Mouse (Mus musculus): ENCODE data around the gene Cdk12. TPM values are rescaled to one million over a fixed set of nuclear protein-coding genes. Genes with fewer than 3 reads are reported as not detected.

The Cdk12 gene
- polyA plus RNA-seq, 1 experiment: 19.5 TPM

- DNase-seq (ENCODE audit: extremely low spot score in 1 of 2, low spot score in 1 of 2): peak in 1 of 2 experiments; percentile 35
Measured at GRCm38 (mm10) chr11:98247325-98247724, 44.5 kb downstream of the Cdk12 start.

- no peak for DNase-seq (ENCODE audit: extremely low spot score in 1 of 2, low spot score in 1 of 2)
Measured at GRCm38 (mm10) chr11:98253807-98254206, 50.9 kb downstream of the Cdk12 start.

GRCm38 (mm10) chr11:98260706-98261479 lies 58.0 kb downstream of the Cdk12 start:
- DNase-seq (ENCODE audit: extremely low spot score in 1 of 2, low spot score in 1 of 2): peak in 1 of 2 experiments; percentile 27

GRCm38 (mm10) chr11:98265039-98265438 lies 62.2 kb downstream of the Cdk12 start:
- DNase-seq (ENCODE audit: extremely low spot score in 1 of 2, low spot score in 1 of 2): peak; percentile 70 to 97

GRCm38 (mm10) chr11:98265891-98266290 lies 63.0 kb downstream of the Cdk12 start:
- no peak for DNase-seq (ENCODE audit: extremely low spot score in 1 of 2, low spot score in 1 of 2)

GRCm38 (mm10) chr11:98266699-98267402 lies 64.0 kb downstream of the Cdk12 start:
- DNase-seq (ENCODE audit: extremely low spot score in 1 of 2, low spot score in 1 of 2): no peak

- peak; percentile 56 to 71 for DNase-seq (ENCODE audit: extremely low spot score in 1 of 2, low spot score in 1 of 2)
Measured at GRCm38 (mm10) chr11:98270066-98270465, 67.2 kb downstream of the Cdk12 start.

- DNase-seq (ENCODE audit: extremely low spot score in 1 of 2, low spot score in 1 of 2): no peak
Measured at GRCm38 (mm10) chr11:98270466-98270865, 67.6 kb downstream of the Cdk12 start.

GRCm38 (mm10) chr11:98283740-98284139 lies 80.9 kb downstream of the Cdk12 start:
- DNase-seq (ENCODE audit: extremely low spot score in 1 of 2, low spot score in 1 of 2): no peak

GRCm38 (mm10) chr11:98284230-98284629 lies 81.4 kb downstream of the Cdk12 start:
- peak in 1 of 2 experiments; percentile 72 for DNase-seq (ENCODE audit: extremely low spot score in 1 of 2, low spot score in 1 of 2)

GRCm38 (mm10) chr11:98285368-98285767 lies 82.5 kb downstream of the Cdk12 start:
- DNase-seq (ENCODE audit: extremely low spot score in 1 of 2, low spot score in 1 of 2): no peak

GRCm38 (mm10) chr11:98287531-98287930 lies 84.7 kb downstream of the Cdk12 start:
- no peak for DNase-seq (ENCODE audit: extremely low spot score in 1 of 2, low spot score in 1 of 2)

GRCm38 (mm10) chr11:98287961-98288360 lies 85.1 kb downstream of the Cdk12 start:
- no peak for DNase-seq (ENCODE audit: extremely low spot score in 1 of 2, low spot score in 1 of 2)

GRCm38 (mm10) chr11:98289873-98290272 lies 87.0 kb downstream of the Cdk12 start:
- peak in 1 of 2 experiments; percentile 64 for DNase-seq (ENCODE audit: extremely low spot score in 1 of 2, low spot score in 1 of 2)

- no peak for DNase-seq (ENCODE audit: extremely low spot score in 1 of 2, low spot score in 1 of 2)
Measured at GRCm38 (mm10) chr11:98290906-98291305, 88.0 kb downstream of the Cdk12 start.

GRCm38 (mm10) chr11:98293070-98293469 lies 90.2 kb downstream of the Cdk12 start:
- DNase-seq (ENCODE audit: extremely low spot score in 1 of 2, low spot score in 1 of 2): no peak

- DNase-seq (ENCODE audit: extremely low spot score in 1 of 2, low spot score in 1 of 2): peak in 1 of 2 experiments; percentile 81
Measured at GRCm38 (mm10) chr11:98294188-98295012, 91.5 kb downstream of the Cdk12 start.

GRCm38 (mm10) chr11:98295013-98295585 lies 92.2 kb downstream of the Cdk12 start:
- no peak for DNase-seq (ENCODE audit: extremely low spot score in 1 of 2, low spot score in 1 of 2)

GRCm38 (mm10) chr11:98296277-98296676 lies 93.4 kb downstream of the Cdk12 start:
- peak in 1 of 2 experiments; percentile 62 for DNase-seq (ENCODE audit: extremely low spot score in 1 of 2, low spot score in 1 of 2)

GRCm38 (mm10) chr11:98296916-98297315 lies 94.1 kb downstream of the Cdk12 start:
- DNase-seq (ENCODE audit: extremely low spot score in 1 of 2, low spot score in 1 of 2): no peak

- DNase-seq (ENCODE audit: extremely low spot score in 1 of 2, low spot score in 1 of 2): no peak
Measured at GRCm38 (mm10) chr11:98297778-98298177, 94.9 kb downstream of the Cdk12 start.
